Mouse (Mus musculus) right cerebral cortex, adult 18-20 months (tissue): ENCODE data around the gene Hoxc4.

ENCODE experiments used
- DNase-seq: peaks from one replicate; pipeline ENCODE4 v3.0.0; 2022; ENCODE audit warnings: mixed read lengths

Gene Hoxc4

GRCm38 (mm10) chr15:103042209-103042608 is 23.5 kb downstream of the Hoxc4 start:
- DNase-seq, result no peak

- no peak for DNase-seq
These were observed 32.9 kb downstream of the Hoxc4 start for GRCm38 (mm10) chr15:103051670-103052069.

- DNase-seq, result no peak
These were observed 34.5 kb downstream of the Hoxc4 start for GRCm38 (mm10) chr15:103053210-103053609.

- no peak for DNase-seq
These were observed 37.7 kb downstream of the Hoxc4 start for GRCm38 (mm10) chr15:103056396-103056795.

GRCm38 (mm10) chr15:103058715-103059114 is 40.0 kb downstream of the Hoxc4 start:
- no peak for DNase-seq

GRCm38 (mm10) chr15:103059393-103059992 is 40.8 kb downstream of the Hoxc4 start:
- DNase-seq, result no peak

- no peak for DNase-seq
These were observed 41.2 kb downstream of the Hoxc4 start for GRCm38 (mm10) chr15:103060021-103060340.

GRCm38 (mm10) chr15:103060341-103061130 is 41.8 kb downstream of the Hoxc4 start:
- DNase-seq, result no peak

GRCm38 (mm10) chr15:103061131-103061825 is 42.5 kb downstream of the Hoxc4 start:
- DNase-seq, result no peak

GRCm38 (mm10) chr15:103061988-103062387 is 43.3 kb downstream of the Hoxc4 start:
- no peak for DNase-seq

GRCm38 (mm10) chr15:103065642-103066041 is 46.9 kb downstream of the Hoxc4 start:
- no peak for DNase-seq

- DNase-seq, result no peak
These were observed 49.0 kb downstream of the Hoxc4 start for GRCm38 (mm10) chr15:103067701-103068100.

- no peak for DNase-seq
These were observed 50.4 kb downstream of the Hoxc4 start for GRCm38 (mm10) chr15:103069173-103069572.

GRCm38 (mm10) chr15:103071266-103071665 is 52.5 kb downstream of the Hoxc4 start:
- DNase-seq, result no peak

- no peak for DNase-seq
These were observed 56.1 kb downstream of the Hoxc4 start for GRCm38 (mm10) chr15:103074663-103075415.

- no peak for DNase-seq
These were observed 58.9 kb downstream of the Hoxc4 start for GRCm38 (mm10) chr15:103077673-103078072.

GRCm38 (mm10) chr15:103082622-103083021 is 63.9 kb downstream of the Hoxc4 start:
- DNase-seq, result no peak

GRCm38 (mm10) chr15:103083598-103083997 is 64.9 kb downstream of the Hoxc4 start:
- DNase-seq, result no peak

GRCm38 (mm10) chr15:103084944-103085343 is 66.2 kb downstream of the Hoxc4 start:
- DNase-seq, result no peak

GRCm38 (mm10) chr15:103085831-103086671 is 67.3 kb downstream of the Hoxc4 start:
- no peak for DNase-seq
